Mouse (Mus musculus) midbrain, embryonic 14.5 days (tissue): ENCODE data around the gene Selplg. TPM values are rescaled to one million over a fixed set of nuclear protein-coding genes. Genes with fewer than 3 reads are reported as not detected.

ENCODE experiments used
- ATAC-seq: fragments of 200-750 bp; cut with Nextera tagmentation; 2 replicates; pipeline ENCODE4 v1.8.0; 2017; ENCODE audit warnings: moderate number of reproducible peaks, moderate library complexity; ENCODE audit not compliant: low FRiP score, low TSS enrichment
- DNase-seq: peaks from one replicate; pipeline ENCODE4 v3.0.0-alpha.2; 2015
- H3K27ac ChIP-seq: fragments of 300-500 bp; sonication (generic); replicated peaks from 2 replicates; pipeline ENCODE4 v1.5.1; 2014; ENCODE audit warnings: mild to moderate bottlenecking, low read depth, low read length, moderate library complexity
- H3K27me3 ChIP-seq: fragments of 300-500 bp; sonication (generic); 2 replicates; pipeline ENCODE4 v1.6.1; 2014; ENCODE audit warnings: low read length, control low read depth, mixed read lengths; ENCODE audit not compliant: control insufficient read depth, insufficient read depth
- H3K36me3 ChIP-seq: fragments of 300-500 bp; sonication (generic); 2 replicates; pipeline ENCODE4 v1.6.1; 2014; ENCODE audit warnings: low read length, control low read depth; ENCODE audit not compliant: control insufficient read depth, insufficient read depth
- H3K4me1 ChIP-seq: fragments of 300-500 bp; sonication (generic); 2 replicates; pipeline ENCODE4 v1.6.1; 2014; ENCODE audit warnings: mild to moderate bottlenecking, antibody characterized with exemption, low read length, control low read depth; ENCODE audit not compliant: control insufficient read depth, insufficient read depth
- H3K4me2 ChIP-seq: fragments of 300-500 bp; sonication (generic); 2 replicates; pipeline ENCODE4 v1.6.1; 2014; ENCODE audit warnings: mild to moderate bottlenecking, low read length, moderate library complexity
- H3K4me3 ChIP-seq: fragments of 300-500 bp; sonication (generic); replicated peaks from 2 replicates; pipeline ENCODE4 v1.5.1; 2014; ENCODE audit warnings: low read depth, low read length
- H3K9ac ChIP-seq: fragments of 300-500 bp; sonication (generic); replicated peaks from 2 replicates; pipeline ENCODE4 v1.6.1; 2014; ENCODE audit warnings: mild to moderate bottlenecking, low read length, moderate library complexity
- H3K9me3 ChIP-seq: fragments of 300-500 bp; sonication (generic); 2 replicates; pipeline ENCODE4 v1.6.1; 2016; ENCODE audit warnings: low read length, control low read depth, mixed read lengths; ENCODE audit not compliant: control insufficient read depth
- WGBS: fragments of 180-500 bp; shearing (Covaris S2); extraction: QIAGEN DNeasy Blood & Tissue Kit; methylation state at CpG from one replicate; pipeline ENCODE4 v1.1.7; 2014; 5-methylcytosine and 5-hydroxymethylcytosine counted together
- polyA plus RNA-seq: library from polyadenylated mRNA; unstranded; fragments of >200 nt; fragmentation: Nextera tagmentation; extraction: Ambion mirVana; gene quantifications from 2 replicates; pipeline ENCODE4 v1.2.1, GENCODE M21; 2014

The Selplg gene
- polyA plus RNA-seq, 1 experiment from 2014 or later: 2.6 TPM

GRCm38 (mm10) chr5:113833316-113833947 lies 988 bp upstream of the Selplg start:
- no peak overlapping the region for H3K9ac ChIP-seq
- H3K4me1 ChIP-seq: no peaks in the 10 kb centered on the region
- DNase-seq (no peak), ATAC-seq (no peak)
- H3K4me2 ChIP-seq: no peak overlapping the region
- H3K27ac ChIP-seq: no peak overlapping the region
- WGBS: 76% methylated on average over 16 of the region's 16 CpGs
- H3K4me3 ChIP-seq: no peak overlapping the region
- H3K36me3 ChIP-seq: no peaks in the 10 kb centered on the region
- H3K27me3 ChIP-seq: no peaks in the 10 kb centered on the region
- no peaks in the 10 kb centered on the region for H3K9me3 ChIP-seq

- no peak overlapping the region for H3K27ac ChIP-seq
- no peaks in the 10 kb centered on the region for H3K27me3 ChIP-seq
- H3K9ac ChIP-seq: no peak overlapping the region
- H3K9me3 ChIP-seq: no peaks in the 10 kb centered on the region
- ATAC-seq (no peak), DNase-seq (no peak)
- no peaks in the 10 kb centered on the region for H3K36me3 ChIP-seq
- no peaks in the 10 kb centered on the region for H3K4me1 ChIP-seq
- WGBS: 60% methylated on average over 3 of the region's 3 CpGs
- H3K4me2 ChIP-seq: no peak overlapping the region
- H3K4me3 ChIP-seq: no peak overlapping the region
These were observed 703 bp downstream of the Selplg start for GRCm38 (mm10) chr5:113831741-113832140.

- no peak for ATAC-seq
- H3K27me3 ChIP-seq: no peaks in the 10 kb centered on the region
- no peaks in the 10 kb centered on the region for H3K36me3 ChIP-seq
- no peak overlapping the region for H3K4me3 ChIP-seq
- H3K4me2 ChIP-seq: no peak overlapping the region
- no peak overlapping the region for H3K27ac ChIP-seq
- no peak overlapping the region for H3K9ac ChIP-seq
- no peaks in the 10 kb centered on the region for H3K4me1 ChIP-seq
- no peak for DNase-seq
- WGBS: 94% methylated on average over 5 of the region's 5 CpGs
- no peaks in the 10 kb centered on the region for H3K9me3 ChIP-seq
These were observed 1.6 kb downstream of the Selplg start for GRCm38 (mm10) chr5:113830796-113831195.

GRCm38 (mm10) chr5:113830292-113830643 lies 2.2 kb downstream of the Selplg start:
- no peaks in the 10 kb centered on the region for H3K36me3 ChIP-seq
- H3K4me2 ChIP-seq: no peak overlapping the region
- 81% methylated on average over 10 of the region's 10 CpGs for WGBS
- no peak for DNase-seq
- H3K27ac ChIP-seq: no peak overlapping the region
- no peak overlapping the region for H3K9ac ChIP-seq
- H3K9me3 ChIP-seq: no peaks in the 10 kb centered on the region
- H3K4me3 ChIP-seq: no peak overlapping the region
- H3K4me1 ChIP-seq: no peaks in the 10 kb centered on the region
- no peaks in the 10 kb centered on the region for H3K27me3 ChIP-seq
- no peak for ATAC-seq

- Histone ChIP-seq H3K4me3 (no peak overlapping the region), H3K27me3 (no peaks in the 10 kb centered on the region), H3K4me1 (no peaks in the 10 kb centered on the region), H3K4me2 (no peak overlapping the region), H3K36me3 (no peaks in the 10 kb centered on the region), H3K27ac (no peak overlapping the region), H3K9me3 (no peaks in the 10 kb centered on the region), H3K9ac (no peak overlapping the region)
- ATAC-seq (no peak), DNase-seq (no peak)
- WGBS: 78% methylated on average over 7 of the region's 7 CpGs
These were observed 2.7 kb downstream of the Selplg start for GRCm38 (mm10) chr5:113829566-113830291.

GRCm38 (mm10) chr5:113828481-113828880 lies 4.0 kb downstream of the Selplg start:
- WGBS: 65% methylated on average over 7 of the region's 7 CpGs
- H3K36me3 ChIP-seq: no peaks in the 10 kb centered on the region
- H3K4me1 ChIP-seq: no peaks in the 10 kb centered on the region
- no peak overlapping the region for H3K4me2 ChIP-seq
- no peak for ATAC-seq
- H3K27ac ChIP-seq: no peak overlapping the region
- no peak overlapping the region for H3K9ac ChIP-seq
- no peaks in the 10 kb centered on the region for H3K27me3 ChIP-seq
- DNase-seq: no peak
- H3K9me3 ChIP-seq: no peaks in the 10 kb centered on the region
- no peak overlapping the region for H3K4me3 ChIP-seq

- 48% methylated on average over 4 of the region's 4 CpGs for WGBS
- Histone ChIP-seq H3K9ac (no peak overlapping the region), H3K27ac (no peak overlapping the region), H3K4me1 (no peaks in the 10 kb centered on the region), H3K9me3 (no peaks in the 10 kb centered on the region), H3K4me3 (no peak overlapping the region), H3K4me2 (no peak overlapping the region), H3K36me3 (no peaks in the 10 kb centered on the region), H3K27me3 (no peaks in the 10 kb centered on the region)
- DNase-seq: no peak
- ATAC-seq: no peak
These were observed 4.4 kb downstream of the Selplg start for GRCm38 (mm10) chr5:113827991-113828411.

GRCm38 (mm10) chr5:113826619-113827018 lies 5.8 kb downstream of the Selplg start:
- Histone ChIP-seq H3K9ac (no peak overlapping the region), H3K27ac (no peak overlapping the region), H3K9me3 (no peaks in the 10 kb centered on the region), H3K4me1 (no peaks in the 10 kb centered on the region), H3K36me3 (no peaks in the 10 kb centered on the region), H3K4me2 (no peak overlapping the region), H3K4me3 (no peak overlapping the region), H3K27me3 (no peaks in the 10 kb centered on the region)
- DNase-seq (no peak), ATAC-seq (no peak)
- 94% methylated on average over 4 of the region's 4 CpGs for WGBS

- Histone ChIP-seq H3K4me2 (no peak overlapping the region), H3K27me3 (no peaks in the 10 kb centered on the region), H3K36me3 (no peaks in the 10 kb centered on the region), H3K9ac (no peak overlapping the region), H3K9me3 (no peaks in the 10 kb centered on the region), H3K4me1 (no peaks in the 10 kb centered on the region), H3K4me3 (no peak overlapping the region), H3K27ac (no peak overlapping the region)
- DNase-seq: no peak
- 87% methylated on average over 7 of the region's 7 CpGs for WGBS
- no peak for ATAC-seq
These were observed 6.9 kb downstream of the Selplg start for GRCm38 (mm10) chr5:113825558-113825957.
